Mouse (Mus musculus) liver, embryonic 16.5 days (tissue): ENCODE measurements around the gene Bcl7b. TPM values are rescaled to one million over a fixed set of nuclear protein-coding genes. Genes with fewer than 3 reads are reported as not detected.
A peak's percentile ranks its signal among the peaks of the same experiment; 100 is the strongest.

ENCODE experiments used
- ATAC-seq: fragments of 200-750 bp; cut with Nextera tagmentation; 2 replicates; pipeline ENCODE4 v1.8.0; 2017; ENCODE audit warnings: low read depth, mild to moderate bottlenecking, moderate number of reproducible peaks, moderate library complexity
- H3K27ac ChIP-seq: fragments of 300-500 bp; sonication (generic); 2 replicates; pipeline ENCODE4 v1.5.1; 2014; ENCODE audit warnings: mild to moderate bottlenecking, low read length
- H3K27me3 ChIP-seq: fragments of 300-500 bp; sonication (generic); 2 replicates; pipeline ENCODE4 v1.6.1; 2014; ENCODE audit warnings: low read depth, low read length, mixed read lengths; ENCODE audit not compliant: control insufficient read depth, insufficient read depth
- H3K36me3 ChIP-seq: fragments of 300-500 bp; sonication (generic); 2 replicates; pipeline ENCODE4 v1.6.1; 2014; ENCODE audit warnings: mild to moderate bottlenecking; ENCODE audit not compliant: control insufficient read depth, insufficient read depth
- H3K4me1 ChIP-seq: fragments of 300-500 bp; sonication (generic); 2 replicates; pipeline ENCODE4 v1.6.1; 2014; ENCODE audit warnings: low read depth, low read length, mixed read lengths; ENCODE audit not compliant: control insufficient read depth
- H3K4me2 ChIP-seq: fragments of 300-500 bp; sonication (generic); 2 replicates; pipeline ENCODE4 v1.6.1; 2014; ENCODE audit warnings: low read depth, low read length, mixed read lengths
- H3K4me3 ChIP-seq: fragments of 300-500 bp; sonication (generic); 2 replicates; pipeline ENCODE4 v1.5.1; 2014; ENCODE audit warnings: low read depth, mild to moderate bottlenecking, low read length
- H3K9ac ChIP-seq: fragments of 300-500 bp; sonication (generic); 2 replicates; pipeline ENCODE4 v1.6.1; 2014; ENCODE audit warnings: low read depth, low read length
- H3K9me3 ChIP-seq: fragments of 300-500 bp; sonication (generic); replicated peaks from 2 replicates; pipeline ENCODE4 v1.6.1; 2016; ENCODE audit warnings: low read length; ENCODE audit not compliant: control insufficient read depth
- WGBS: fragments of 180-500 bp; shearing (Covaris S2); extraction: QIAGEN DNeasy Blood & Tissue Kit; methylation state at CpG from one replicate; pipeline ENCODE4 v1.1.7; 2014; ENCODE audit not compliant: insufficient replicate concordance; 5-methylcytosine and 5-hydroxymethylcytosine counted together
- polyA plus RNA-seq: library from polyadenylated mRNA; unstranded; fragments of >200 nt; fragmentation: Nextera tagmentation; extraction: Ambion mirVana; gene quantifications from 2 replicates; pipeline ENCODE4 v1.2.1, GENCODE M21; 2015

Bcl7b gene
- polyA plus RNA-seq, 1 experiment from 2014 or later: 24.8 TPM

DNA sequence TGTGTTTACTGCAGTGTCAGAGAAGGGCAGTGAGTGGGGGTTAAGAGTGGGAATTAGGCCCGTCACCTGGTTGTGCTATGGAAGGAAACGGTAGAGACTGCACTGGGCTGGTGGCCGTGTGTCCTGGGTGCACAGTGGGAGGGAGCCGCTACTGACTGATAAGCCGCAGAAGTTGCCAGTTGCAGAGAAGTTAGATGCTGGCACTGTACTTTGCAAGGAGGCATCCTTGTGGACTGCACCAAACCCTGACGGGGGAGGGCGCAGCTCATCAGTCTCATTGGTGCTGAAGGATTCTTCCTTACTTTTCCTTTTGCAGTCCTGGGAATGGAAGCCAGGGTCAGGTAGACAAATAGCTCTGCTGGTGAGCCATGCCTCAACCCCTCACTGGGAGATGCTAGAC, 6.4 kb upstream of the Bcl7b start:
- Histone ChIP-seq H3K9ac (no peak overlapping the region), H3K4me3 (no peak overlapping the region), H3K27me3 (no peaks in the 10 kb centered on the region), H3K9me3 (no peaks in the 10 kb centered on the region; the same call in 1 of the 2 replicates), H3K4me2 (no peak overlapping the region), H3K4me1 (no peaks in the 10 kb centered on the region; the same call in 1 of the 2 replicates), H3K27ac (no peak overlapping the region), H3K36me3 (peaks cover 31% of the 10 kb centered on the region)
- ATAC-seq: no peak
- WGBS: 72% methylated on average over 7 of the region's 7 CpGs

DNA sequence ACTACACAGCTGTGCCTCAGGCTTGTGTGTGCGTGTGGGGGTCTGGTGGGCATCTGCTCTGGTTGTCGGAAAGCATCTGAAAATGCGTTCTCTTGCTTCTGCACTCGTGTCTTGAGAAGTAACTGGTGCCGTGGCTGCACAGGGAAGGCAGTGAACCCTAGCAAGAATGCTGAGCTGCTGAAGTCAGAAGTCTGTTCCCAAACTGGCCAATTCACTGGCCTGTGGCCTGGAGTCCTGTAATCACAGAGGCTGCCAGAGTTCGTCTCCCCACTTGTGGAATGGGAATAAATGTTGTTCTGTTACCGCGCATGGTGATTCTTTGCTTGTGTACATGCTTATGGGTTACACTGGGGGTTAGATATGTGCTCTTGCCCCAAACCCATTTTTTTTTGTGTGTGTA, 5.7 kb upstream of the Bcl7b start:
- H3K27ac ChIP-seq: no peak overlapping the region
- WGBS: 85% methylated on average over 8 of the region's 8 CpGs
- H3K36me3 ChIP-seq: peaks cover 28% of the 10 kb centered on the region
- H3K27me3 ChIP-seq: no peaks in the 10 kb centered on the region
- H3K9ac ChIP-seq: no peak overlapping the region
- no peak for ATAC-seq
- no peak overlapping the region for H3K4me3 ChIP-seq
- H3K4me2 ChIP-seq: no peak overlapping the region
- no peaks in the 10 kb centered on the region; the same call in 1 of the 2 replicates for H3K4me1 ChIP-seq
- no peaks in the 10 kb centered on the region for H3K9me3 ChIP-seq

DNA sequence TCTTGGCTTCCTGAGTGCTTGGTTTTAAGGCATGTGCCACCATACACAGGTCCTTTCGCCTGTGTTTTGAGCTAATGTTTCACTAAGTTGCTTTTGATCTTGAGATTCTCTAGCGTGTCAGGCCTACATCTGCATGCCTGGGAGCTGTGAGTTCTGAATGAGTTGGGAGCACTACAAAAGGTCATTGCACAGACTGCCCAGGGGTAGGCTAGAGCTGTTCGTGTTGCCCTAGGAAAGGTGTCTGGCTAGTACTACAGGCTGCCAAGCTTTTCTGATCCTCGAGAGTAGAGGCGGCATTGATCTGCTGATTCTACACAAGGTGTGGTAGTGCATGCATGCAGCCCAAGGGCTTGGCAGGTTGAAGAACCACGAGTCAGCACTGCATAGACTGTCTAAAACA, 5.3 kb upstream of the Bcl7b start:
- no peak overlapping the region for H3K27ac ChIP-seq
- no peaks in the 10 kb centered on the region for H3K27me3 ChIP-seq
- no peaks in the 10 kb centered on the region for H3K9me3 ChIP-seq
- ATAC-seq: no peak
- WGBS: 76% methylated on average over 6 of the region's 6 CpGs
- H3K4me3 ChIP-seq: no peak overlapping the region
- no peak overlapping the region for H3K4me2 ChIP-seq
- no peak overlapping the region; the same call in 1 of the 2 replicates for H3K9ac ChIP-seq
- H3K4me1 ChIP-seq: peaks cover 1% of the 10 kb centered on the region
- peaks cover 25% of the 10 kb centered on the region for H3K36me3 ChIP-seq

DNA sequence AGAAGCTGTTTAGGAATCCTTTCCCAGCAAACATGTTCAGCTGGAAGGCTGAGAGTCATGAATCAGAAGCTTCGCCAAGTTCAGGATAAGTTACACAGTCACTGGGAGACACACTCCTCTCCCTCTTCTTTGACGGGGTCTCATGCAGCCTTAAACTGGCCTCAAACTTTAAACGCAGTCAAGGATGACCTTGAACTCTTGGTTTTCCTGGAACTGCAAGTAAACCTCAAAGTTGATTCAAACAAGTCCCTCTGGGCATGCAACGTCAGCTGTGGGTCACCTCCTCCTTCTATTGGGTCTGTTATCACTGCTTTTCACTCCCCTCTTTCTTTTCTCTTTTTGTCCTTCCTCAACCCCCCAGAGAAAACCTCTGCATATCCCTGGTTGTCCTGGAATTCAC, 1.2 kb upstream of the Bcl7b start:
- no peak for ATAC-seq

DNA sequence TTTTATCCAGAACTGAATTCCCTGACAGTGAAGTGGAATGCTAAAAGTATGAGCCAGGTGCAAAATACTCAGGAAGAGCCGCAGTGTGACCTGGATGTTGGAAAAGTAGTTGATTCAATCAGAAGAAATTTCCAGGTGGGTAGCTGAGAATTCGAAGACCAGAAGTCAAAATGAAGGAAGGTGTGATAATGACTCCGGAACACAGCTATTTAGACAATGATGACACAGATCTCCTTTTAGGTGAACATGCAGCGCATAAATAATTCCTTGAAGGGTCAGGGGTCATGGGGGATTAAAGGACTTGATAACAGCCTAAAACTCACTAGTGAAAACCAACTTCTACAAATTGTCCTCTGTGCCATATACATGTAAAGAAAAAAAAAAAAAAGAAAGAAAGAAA, 614 bp upstream of the Bcl7b start:
- WGBS: 85% methylated on average over 4 of the region's 4 CpGs
- Histone ChIP-seq H3K4me1 (peaks cover 21% of the 10 kb centered on the region), H3K4me2 (peak overlapping the region; percentile 93; the same call in 1 of the 2 replicates), H3K9me3 (no peaks in the 10 kb centered on the region), H3K36me3 (peaks cover 2% of the 10 kb centered on the region), H3K9ac (no peak overlapping the region), H3K27me3 (no peaks in the 10 kb centered on the region), H3K27ac (no peak overlapping the region), H3K4me3 (no peak overlapping the region)
- no peak for ATAC-seq

More for the DNA sequence above, 1.2 kb upstream of the Bcl7b start:
- H3K36me3 ChIP-seq: no peaks in the 10 kb centered on the region
- 60% methylated on average over 4 of the region's 4 CpGs for WGBS
- peaks cover 21% of the 10 kb centered on the region for H3K4me1 ChIP-seq
- H3K27me3 ChIP-seq: no peaks in the 10 kb centered on the region
- no peak overlapping the region for H3K4me3 ChIP-seq
- no peak overlapping the region for H3K9ac ChIP-seq
- no peak overlapping the region for H3K27ac ChIP-seq
- H3K9me3 ChIP-seq: no peaks in the 10 kb centered on the region
- H3K4me2 ChIP-seq: no peak overlapping the region

DNA sequence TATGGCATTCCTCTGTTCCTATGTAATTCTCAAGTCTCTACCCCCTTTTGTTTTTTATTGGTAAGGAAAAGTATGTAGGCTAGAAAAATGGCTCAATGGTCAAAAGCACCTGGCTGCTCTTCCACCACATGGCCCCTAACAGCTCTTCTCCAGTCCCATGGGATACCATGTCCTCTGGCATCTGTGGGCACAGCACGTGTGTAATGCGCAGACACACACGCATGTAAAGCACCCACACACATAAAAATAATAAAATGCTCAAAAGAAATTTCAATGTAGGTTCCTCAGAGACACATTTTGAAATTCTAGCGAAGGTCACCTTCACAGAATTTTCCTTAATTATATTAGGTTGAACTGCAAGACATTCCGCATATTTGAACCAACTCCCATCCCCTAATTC, 1.4 kb downstream of the Bcl7b start:
- peak overlapping the region; percentile 69 for H3K9ac ChIP-seq
- no peaks in the 10 kb centered on the region for H3K27me3 ChIP-seq
- 81% methylated on average over 5 of the region's 5 CpGs for WGBS
- no peak for ATAC-seq
- H3K36me3 ChIP-seq: peaks cover 14% of the 10 kb centered on the region
- H3K9me3 ChIP-seq: no peaks in the 10 kb centered on the region
- peaks cover 21% of the 10 kb centered on the region for H3K4me1 ChIP-seq
- peak overlapping the region; percentile 91 for H3K4me3 ChIP-seq
- peak overlapping the region; percentile 87 for H3K4me2 ChIP-seq
- H3K27ac ChIP-seq: no peak overlapping the region

DNA sequence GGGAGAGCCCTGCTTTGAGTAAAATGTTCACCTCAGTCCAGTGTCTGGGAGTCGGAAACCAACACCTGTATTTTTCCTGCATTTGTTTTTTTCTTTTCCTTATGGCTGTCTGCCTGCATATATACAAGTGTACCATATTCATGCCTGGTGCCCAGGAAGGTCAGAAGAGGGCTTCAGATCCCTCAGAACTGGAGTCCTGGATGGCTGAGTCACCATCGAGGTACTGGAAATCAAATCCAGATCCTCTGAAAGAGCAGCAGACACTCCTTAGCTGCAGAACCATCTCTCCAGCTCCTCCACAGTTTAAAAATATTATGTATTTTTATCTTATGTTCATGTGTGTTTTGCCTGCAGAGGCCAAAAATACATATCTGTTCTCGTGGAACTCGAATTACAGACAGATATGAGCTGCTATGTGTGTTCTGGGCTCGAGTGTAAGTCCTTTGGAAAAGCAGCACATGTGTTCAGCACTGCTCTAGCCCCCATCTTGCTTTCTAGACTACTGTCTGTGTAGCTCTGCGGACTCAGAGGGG, 3.7 kb downstream of the Bcl7b start:
- WGBS: 86% methylated on average over 6 of the region's 6 CpGs
- peaks cover 21% of the 10 kb centered on the region for H3K4me1 ChIP-seq
- no peak overlapping the region for H3K4me3 ChIP-seq
- H3K4me2 ChIP-seq: no peak overlapping the region
- no peak overlapping the region for H3K9ac ChIP-seq
- ATAC-seq: no peak
- no peaks in the 10 kb centered on the region for H3K27me3 ChIP-seq
- H3K9me3 ChIP-seq: no peaks in the 10 kb centered on the region
- no peak overlapping the region for H3K27ac ChIP-seq
- peaks cover 14% of the 10 kb centered on the region for H3K36me3 ChIP-seq

DNA sequence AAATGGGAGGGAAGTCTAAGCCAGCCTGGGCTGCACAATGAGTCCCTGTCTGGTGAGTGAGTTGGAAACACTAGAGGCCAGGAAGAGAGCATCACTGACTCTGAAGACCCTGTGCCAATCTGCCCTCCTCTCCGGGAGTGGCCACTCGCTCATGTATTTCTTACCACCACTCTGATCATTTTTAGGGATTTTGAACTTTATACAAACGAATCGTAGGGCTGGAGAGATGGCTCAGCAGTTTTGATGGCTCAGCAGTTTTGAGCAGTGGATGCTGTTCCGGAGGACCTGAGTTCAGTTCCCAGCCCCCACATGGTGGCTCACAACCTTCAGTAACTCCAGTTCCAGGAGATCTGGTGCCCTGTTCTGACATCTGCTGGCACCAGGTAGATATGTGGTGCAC, 4.9 kb downstream of the Bcl7b start:
- Histone ChIP-seq H3K27ac (no peak overlapping the region), H3K9ac (no peak overlapping the region), H3K4me2 (no peak overlapping the region), H3K4me3 (no peak overlapping the region), H3K36me3 (peaks cover 23% of the 10 kb centered on the region), H3K27me3 (no peaks in the 10 kb centered on the region), H3K9me3 (no peaks in the 10 kb centered on the region), H3K4me1 (peaks cover 18% of the 10 kb centered on the region)
- ATAC-seq: no peak
- WGBS: 80% methylated on average over 5 of the region's 5 CpGs

DNA sequence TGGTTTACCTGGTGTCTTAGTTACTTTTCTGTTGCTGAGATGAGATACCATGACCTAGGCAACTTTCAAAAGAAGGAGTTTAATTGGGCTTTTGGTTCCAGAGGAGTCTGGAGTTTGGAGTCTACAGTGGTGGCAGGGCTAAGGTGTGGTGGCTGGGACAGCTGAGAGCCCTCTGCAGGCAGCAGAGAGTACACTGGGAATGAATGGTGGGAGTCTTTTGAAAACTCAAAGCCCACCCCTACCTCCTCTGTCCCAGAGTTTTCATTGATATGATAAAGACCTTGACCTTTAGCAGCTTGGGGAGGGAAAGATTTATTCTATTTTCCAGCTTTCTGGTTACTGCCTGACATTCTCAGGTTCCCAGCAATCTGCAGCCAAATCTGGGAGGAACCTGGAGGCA, 7.0 kb downstream of the Bcl7b start:
- Histone ChIP-seq H3K9me3 (no peaks in the 10 kb centered on the region), H3K27ac (no peak overlapping the region), H3K27me3 (no peaks in the 10 kb centered on the region), H3K9ac (no peak overlapping the region), H3K4me3 (no peak overlapping the region), H3K4me2 (no peak overlapping the region), H3K36me3 (peaks cover 40% of the 10 kb centered on the region), H3K4me1 (peaks cover 7% of the 10 kb centered on the region)
- no peak for ATAC-seq
